Mouse (Mus musculus) liver, embryonic 11.5 days (tissue): ENCODE results near the gene Glra2. TPM values are rescaled to one million over a fixed set of nuclear protein-coding genes. Genes with fewer than 3 reads are reported as not detected.
"Not testable (repeated sequence)": the region's sequence is repeated elsewhere in the genome, so short reads cannot be mapped to it uniquely, and the experiment has no call there.

ENCODE experiments used
- ATAC-seq: fragments of 200-750 bp; cut with Nextera tagmentation; replicated peaks from 2 replicates; pipeline ENCODE4 v1.8.0; 2017; ENCODE audit warnings: moderate number of reproducible peaks, mild to moderate bottlenecking, moderate TSS enrichment, moderate library complexity; ENCODE audit not compliant: low FRiP score
- DNase-seq: peaks from one replicate; pipeline ENCODE4 v3.0.0-alpha.2; 2017; ENCODE audit warnings: low spot score
- H3K27ac ChIP-seq: fragments of 300-500 bp; sonication (generic); 2 replicates; pipeline ENCODE4 v1.5.1; 2014; ENCODE audit warnings: mild to moderate bottlenecking, low read depth, low read length, control low read depth
- H3K27me3 ChIP-seq: fragments of 300-500 bp; sonication (generic); replicated peaks from 2 replicates; pipeline ENCODE4 v1.6.1; 2014; ENCODE audit warnings: low read length, mixed read lengths; ENCODE audit not compliant: control insufficient read depth, insufficient read depth
- H3K36me3 ChIP-seq: fragments of 300-500 bp; sonication (generic); 2 replicates; pipeline ENCODE4 v1.6.1; 2014; ENCODE audit warnings: mild to moderate bottlenecking, low read length, moderate library complexity, mixed read lengths; ENCODE audit not compliant: control insufficient read depth, insufficient read depth
- H3K4me1 ChIP-seq: fragments of 300-500 bp; sonication (generic); replicated peaks from 2 replicates; pipeline ENCODE4 v1.6.1; 2014; ENCODE audit warnings: low read length, mixed read lengths; ENCODE audit not compliant: control insufficient read depth, insufficient read depth
- H3K4me2 ChIP-seq: fragments of 300-500 bp; sonication (generic); 2 replicates; pipeline ENCODE4 v1.6.1; 2014; ENCODE audit warnings: mild to moderate bottlenecking, control low read depth, moderate library complexity
- H3K4me3 ChIP-seq: fragments of 300-500 bp; sonication (generic); 2 replicates; pipeline ENCODE4 v1.5.1; 2014; ENCODE audit warnings: low read depth, low read length, control low read depth
- H3K9ac ChIP-seq: fragments of 300-500 bp; sonication (generic); 2 replicates; pipeline ENCODE4 v1.6.1; 2014; ENCODE audit warnings: low read depth, low read length, control low read depth
- H3K9me3 ChIP-seq: fragments of 300-500 bp; sonication (generic); 2 replicates; pipeline ENCODE4 v1.6.1; 2016; ENCODE audit warnings: low read length, inconsistent platforms, mixed read lengths; ENCODE audit not compliant: control insufficient read depth
- WGBS: fragments of 180-500 bp; shearing (Covaris S2); extraction: QIAGEN DNeasy Blood & Tissue Kit; methylation state at CpG from one replicate; pipeline ENCODE4 v1.1.7; 2014; 5-methylcytosine and 5-hydroxymethylcytosine counted together
- polyA plus RNA-seq: library from polyadenylated mRNA; unstranded; fragments of >200 nt; fragmentation: Nextera tagmentation; extraction: Ambion mirVana; gene quantifications from 2 replicates; pipeline ENCODE4 v1.2.1, GENCODE M21; 2014

The Glra2 gene
- polyA plus RNA-seq: not detected in 2 replicates

GRCm38 (mm10) chrX:165326939-165327698 lies at the start of gene Glra2:
Glra2 (minus strand) TSS chrX:165327393.
- H3K27ac ChIP-seq: no peak within 1 kb of the TSS
- H3K4me1 ChIP-seq: no peaks in the 10 kb centered on the region
- no peaks in the 10 kb centered on the region for H3K27me3 ChIP-seq
- 16% methylated on average over 12 of the region's 12 CpGs for WGBS
- no peak within 1 kb of the TSS for H3K9ac ChIP-seq
- no peak for DNase-seq
- peak within 1 kb of the TSS; percentile 46 for H3K4me2 ChIP-seq
- H3K36me3 ChIP-seq: no peaks in the 10 kb centered on the region
- ATAC-seq: no peak
- no peak within 1 kb of the TSS for H3K4me3 ChIP-seq
- H3K9me3 ChIP-seq: no peaks in the 10 kb centered on the region

- ATAC-seq (no peak), DNase-seq (no peak)
- Histone ChIP-seq H3K4me1 (no peaks in the 10 kb centered on the region), H3K27me3 (no peaks in the 10 kb centered on the region), H3K36me3 (no peaks in the 10 kb centered on the region), H3K4me2 (no peak overlapping the region), H3K4me3 (no peak overlapping the region), H3K9ac (no peak overlapping the region), H3K27ac (no peak overlapping the region), H3K9me3 (no peaks in the 10 kb centered on the region)
- 67% methylated on average over 1 of the region's 1 CpGs for WGBS
Observed at GRCm38 (mm10) chrX:165362798-165363197, 35.6 kb upstream of the Glra2 start.

- H3K9ac ChIP-seq: no peak overlapping the region
- no peaks in the 10 kb centered on the region for H3K4me1 ChIP-seq
- no peak overlapping the region for H3K4me3 ChIP-seq
- DNase-seq: no peak
- H3K27ac ChIP-seq: no peak overlapping the region
- no peaks in the 10 kb centered on the region for H3K36me3 ChIP-seq
- peaks cover 2% of the 10 kb centered on the region; the same call in 1 of the 2 replicates for H3K9me3 ChIP-seq
- H3K4me2 ChIP-seq: no peak overlapping the region
- no peaks in the 10 kb centered on the region for H3K27me3 ChIP-seq
- WGBS: 76% methylated on average over 5 of the region's 5 CpGs
- no peak for ATAC-seq
Observed at GRCm38 (mm10) chrX:165344611-165345010, 17.4 kb upstream of the Glra2 start.

DNA sequence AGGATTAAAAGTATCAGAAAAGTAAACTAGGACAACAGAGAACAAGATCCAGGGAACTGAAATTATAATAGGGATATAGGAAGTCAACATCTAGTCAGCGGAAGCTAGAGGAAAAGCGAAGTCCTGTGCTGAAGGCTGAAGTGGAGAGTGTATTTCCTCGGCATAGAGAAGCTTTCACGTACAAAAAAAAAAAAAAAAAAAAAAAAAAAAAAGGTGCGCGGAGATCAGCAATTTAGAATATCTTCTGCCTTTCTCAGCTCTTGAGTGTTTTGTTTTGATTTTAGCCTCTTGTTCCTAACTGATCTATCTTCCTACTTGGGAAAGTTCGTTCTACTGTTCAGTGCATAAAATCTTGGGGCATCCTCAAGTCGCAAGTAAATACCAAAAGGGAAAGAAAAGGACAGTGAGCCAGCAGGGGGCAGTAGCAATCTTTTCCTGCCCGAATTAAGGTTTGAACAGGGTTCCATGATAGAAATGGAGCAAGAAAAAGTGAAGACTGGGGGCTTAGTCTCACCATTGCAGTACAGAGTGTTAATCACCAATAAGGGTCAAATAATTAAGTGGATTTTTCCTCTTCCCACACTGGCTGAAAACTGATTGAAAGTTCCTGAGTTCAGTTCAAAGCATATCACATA lies 623 bp upstream of the Glra2 start:
- no peak overlapping the region for H3K27ac ChIP-seq
- ATAC-seq (no peak), DNase-seq (no peak)
- H3K9me3 ChIP-seq: no peaks in the 10 kb centered on the region
- H3K27me3 ChIP-seq: no peaks in the 10 kb centered on the region
- peak overlapping the region; percentile 46 for H3K4me2 ChIP-seq
- WGBS: 19% methylated on average over 8 of the region's 9 CpGs
- no peaks in the 10 kb centered on the region for H3K4me1 ChIP-seq
- H3K9ac ChIP-seq: no peak overlapping the region
- H3K4me3 ChIP-seq: no peak overlapping the region
- no peaks in the 10 kb centered on the region for H3K36me3 ChIP-seq

DNA sequence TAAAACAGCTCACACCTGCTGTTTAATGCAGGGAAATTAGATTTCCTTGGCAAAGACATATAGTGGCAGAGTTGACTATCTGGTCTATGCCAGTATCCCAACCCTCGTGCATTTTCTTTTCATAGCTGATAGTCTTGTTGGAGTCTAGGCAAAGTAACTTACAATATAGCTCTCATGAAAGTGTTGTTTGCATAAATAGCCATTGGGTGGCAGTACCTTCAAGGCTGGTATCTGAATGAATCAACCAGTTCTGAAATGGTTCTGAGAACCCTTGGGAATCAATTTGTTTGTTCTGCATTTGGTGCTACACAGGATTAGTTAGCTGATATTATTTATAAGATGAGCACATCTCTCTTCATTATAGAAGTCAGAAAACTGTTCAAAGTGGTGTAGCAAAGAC lies 133.6 kb downstream of the Glra2 start:
- whole genome bisulfite sequencing: 62% methylated on average over 1 of the region's 1 CpGs
- H3K27me3 ChIP-seq: no peaks in the 10 kb centered on the region
- H3K36me3 ChIP-seq: no peaks in the 10 kb centered on the region
- no peak overlapping the region for H3K27ac ChIP-seq
- DNase-seq (no peak), ATAC-seq (no peak)
- H3K4me2 ChIP-seq: no peak overlapping the region
- H3K9me3 ChIP-seq: no peaks in the 10 kb centered on the region
- no peaks in the 10 kb centered on the region for H3K4me1 ChIP-seq
- H3K9ac ChIP-seq: no peak overlapping the region
- H3K4me3 ChIP-seq: no peak overlapping the region

GRCm38 (mm10) chrX:165191170-165191569 lies 136.0 kb downstream of the Glra2 start:
- WGBS: 46% methylated on average over 1 of the region's 1 CpGs

GRCm38 (mm10) chrX:165182948-165183347 lies 144.2 kb downstream of the Glra2 start:
- ATAC-seq, DNase-seq, H3K9ac ChIP-seq, H3K9me3 ChIP-seq, H3K4me3 ChIP-seq, H3K4me2 ChIP-seq, H3K27ac ChIP-seq, H3K4me1 ChIP-seq, H3K36me3 ChIP-seq, H3K27me3 ChIP-seq: not testable (repeated sequence)
- 83% methylated on average over 2 of the region's 2 CpGs for WGBS

More at GRCm38 (mm10) chrX:165191170-165191569, 136.0 kb downstream of the Glra2 start:
- Histone ChIP-seq H3K4me2 (no peak overlapping the region), H3K36me3 (no peaks in the 10 kb centered on the region), H3K4me1 (no peaks in the 10 kb centered on the region), H3K9ac (no peak overlapping the region), H3K27ac (no peak overlapping the region), H3K4me3 (no peak overlapping the region), H3K9me3 (no peaks in the 10 kb centered on the region), H3K27me3 (no peaks in the 10 kb centered on the region)
- ATAC-seq (no peak), DNase-seq (no peak)

GRCm38 (mm10) chrX:165156549-165156948 lies 170.6 kb downstream of the Glra2 start:
- H3K4me2 ChIP-seq: no peak overlapping the region
- no peaks in the 10 kb centered on the region for H3K36me3 ChIP-seq
- no peak for ATAC-seq
- no peaks in the 10 kb centered on the region for H3K9me3 ChIP-seq
- H3K4me3 ChIP-seq: no peak overlapping the region
- H3K27ac ChIP-seq: no peak overlapping the region
- H3K4me1 ChIP-seq: no peaks in the 10 kb centered on the region
- DNase-seq: no peak
- H3K9ac ChIP-seq: no peak overlapping the region
- WGBS: 65% methylated on average over 1 of the region's 1 CpGs
- H3K27me3 ChIP-seq: no peaks in the 10 kb centered on the region

DNA sequence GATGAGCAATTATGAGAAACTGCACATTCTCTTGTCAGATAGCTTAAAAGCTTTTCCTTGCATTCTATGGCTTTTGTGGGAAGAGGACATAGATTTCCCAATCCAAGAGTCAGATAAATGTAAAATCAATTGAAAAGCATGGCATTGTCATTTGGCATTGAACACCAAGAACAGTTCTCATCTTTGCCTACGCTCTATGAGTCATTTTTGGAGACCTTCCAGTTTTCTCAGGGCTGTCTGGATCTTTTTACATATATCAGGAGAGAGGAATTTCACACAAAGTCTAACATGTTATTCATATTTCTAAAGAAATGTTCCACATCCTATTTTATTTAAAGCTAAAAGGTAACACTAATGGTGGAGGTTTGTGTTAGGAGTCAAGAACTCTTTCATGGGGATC lies 223.0 kb downstream of the Glra2 start:
- no peak overlapping the region for H3K27ac ChIP-seq
- 59% methylated on average over 1 of the region's 1 CpGs for WGBS
- DNase-seq (no peak), ATAC-seq (no peak)
- H3K4me2 ChIP-seq: no peak overlapping the region
- H3K4me1 ChIP-seq: no peaks in the 10 kb centered on the region
- no peaks in the 10 kb centered on the region for H3K9me3 ChIP-seq
- no peak overlapping the region for H3K4me3 ChIP-seq
- no peaks in the 10 kb centered on the region for H3K36me3 ChIP-seq
- H3K27me3 ChIP-seq: no peaks in the 10 kb centered on the region
- no peak overlapping the region for H3K9ac ChIP-seq
